Mouse (Mus musculus) limb, embryonic 10.5 days (tissue): ENCODE data around the gene Rhox3a. TPM values are rescaled to one million over a fixed set of nuclear protein-coding genes. Genes with fewer than 3 reads are reported as not detected.
"Not testable (repeated sequence)": the region's sequence is repeated elsewhere in the genome, so short reads cannot be mapped to it uniquely, and the experiment has no call there.

ENCODE experiments used
- DNase-seq: peaks from one replicate; pipeline ENCODE4 v3.0.0-alpha.2; 2017; ENCODE audit warnings: low spot score
- H3K27ac ChIP-seq: fragments of 300-500 bp; sonication (generic); 2 replicates; pipeline ENCODE4 v1.5.1; 2016; ENCODE audit warnings: mild to moderate bottlenecking
- H3K27me3 ChIP-seq: fragments of 300-500 bp; sonication (generic); 2 replicates; pipeline ENCODE4 v1.6.1; 2016; ENCODE audit warnings: low read depth, mild to moderate bottlenecking; ENCODE audit not compliant: poor library complexity, severe bottlenecking
- H3K36me3 ChIP-seq: fragments of 300-500 bp; sonication (generic); 2 replicates; pipeline ENCODE4 v1.6.1; 2016; ENCODE audit warnings: mild to moderate bottlenecking, moderate library complexity
- H3K4me1 ChIP-seq: fragments of 300-500 bp; sonication (generic); 2 replicates; pipeline ENCODE4 v1.6.1; 2016
- H3K4me3 ChIP-seq: fragments of 300-500 bp; sonication (generic); 2 replicates; pipeline ENCODE4 v1.5.1; 2016; ENCODE audit warnings: mild to moderate bottlenecking, moderate library complexity
- H3K9me3 ChIP-seq: fragments of 300-500 bp; sonication (generic); replicated peaks from 2 replicates; pipeline ENCODE4 v1.6.1; 2016; ENCODE audit warnings: mild to moderate bottlenecking
- WGBS: fragments of 180-500 bp; shearing (Covaris S2); methylation state at CpG from one replicate; pipeline ENCODE4 v1.1.7; 2016; 5-methylcytosine and 5-hydroxymethylcytosine counted together
- polyA plus RNA-seq: library from polyadenylated mRNA; unstranded; fragments of >200 nt; fragmentation: Nextera tagmentation; extraction: Ambion mirVana; gene quantifications from 2 replicates; pipeline ENCODE4 v1.2.1, GENCODE M21; 2016

The Rhox3a gene
- not detected in 2 replicates for polyA plus RNA-seq

DNA sequence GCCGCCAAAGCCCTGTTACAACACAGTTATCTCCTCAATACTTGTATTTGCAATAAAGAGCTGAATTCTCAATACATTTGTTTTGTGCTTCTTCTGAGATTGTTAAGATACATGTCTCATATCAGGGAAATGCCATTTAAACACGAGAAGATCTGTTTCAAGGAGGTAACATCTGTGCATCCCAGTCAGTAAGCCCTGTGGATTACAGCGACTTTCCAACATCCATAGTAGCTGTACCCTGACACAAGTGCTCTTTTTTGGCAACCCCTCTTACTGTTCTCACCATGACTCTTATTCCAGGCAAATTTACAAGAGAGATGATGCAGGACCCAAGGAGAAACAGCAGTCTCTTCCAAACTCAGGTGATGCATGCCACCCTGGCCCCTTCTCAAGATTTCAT is at the start of gene Rhox3a:
TSS of gene Rhox3a (plus strand) at position 301 of the 400 bp plus-strand sequence.
- not testable (repeated sequence) for H3K27me3 ChIP-seq, H3K27ac ChIP-seq, H3K9me3 ChIP-seq, DNase-seq, H3K4me3 ChIP-seq, H3K4me1 ChIP-seq, H3K36me3 ChIP-seq
- WGBS = 87% methylated on average over 1 of the region's 3 CpGs

GRCm38 (mm10) chrX:37210941-37211340 is 38.8 kb upstream of the Rhox3a start, which contains the start of gene Gm9:
Gm9 (minus strand) TSS chrX:37211041.
- Histone ChIP-seq H3K4me1 (no peaks in the 10 kb centered on the region), H3K36me3 (no peaks in the 10 kb centered on the region), H3K27ac (no peak within 1 kb of the TSS), H3K9me3 (no peaks in the 10 kb centered on the region), H3K27me3 (no peaks in the 10 kb centered on the region), H3K4me3 (no peak within 1 kb of the TSS)
- DNase-seq = no peak
- WGBS = 88% methylated on average over 10 of the region's 10 CpGs

- H3K9me3 ChIP-seq, H3K4me3 ChIP-seq, DNase-seq, H3K36me3 ChIP-seq, H3K27ac ChIP-seq, H3K27me3 ChIP-seq, H3K4me1 ChIP-seq: not testable (repeated sequence)
- 64% methylated on average over 1 of the region's 1 CpGs for WGBS
Observed at GRCm38 (mm10) chrX:37222158-37222557, 27.6 kb upstream of the Rhox3a start, which contains the start of gene Rhox1. Rhox1 (minus strand) TSS chrX:37222258.

DNA sequence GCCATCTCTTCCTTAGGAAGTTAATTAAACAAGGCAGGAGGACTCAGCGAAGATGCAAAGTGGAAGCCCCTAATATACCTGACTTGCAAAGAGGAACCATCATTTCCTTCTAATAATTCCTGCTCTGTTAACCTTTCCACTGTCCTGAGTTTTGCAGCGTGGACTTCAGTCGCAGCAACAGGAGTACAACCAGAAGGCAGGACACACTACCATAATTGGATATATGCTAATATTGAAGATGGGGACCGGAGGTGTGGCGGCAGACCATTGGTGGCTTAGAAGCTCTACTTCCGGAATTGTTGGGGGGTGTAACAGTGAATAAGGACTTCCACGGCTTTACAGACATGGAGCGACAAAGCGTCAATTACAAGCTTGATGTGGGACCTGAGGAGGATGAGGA is 5.0 kb upstream of the Rhox3a start, which contains the start of gene Rhox2a:
TSS of gene Rhox2a (plus strand) at position 301 of the 400 bp plus-strand sequence.
- not testable (repeated sequence) for H3K27me3 ChIP-seq, H3K36me3 ChIP-seq, H3K4me1 ChIP-seq, H3K4me3 ChIP-seq, DNase-seq, H3K27ac ChIP-seq, H3K9me3 ChIP-seq
- 100% methylated on average over 2 of the region's 9 CpGs for WGBS

GRCm38 (mm10) chrX:37265038-37265437 is 15.3 kb downstream of the Rhox3a start, which contains the start of gene Rhox4a:
Rhox4a (plus strand) TSS chrX:37265338.
- 97% methylated on average over 11 of the region's 19 CpGs for WGBS
- not testable (repeated sequence) for DNase-seq, H3K36me3 ChIP-seq, H3K4me3 ChIP-seq, H3K9me3 ChIP-seq, H3K4me1 ChIP-seq, H3K27me3 ChIP-seq, H3K27ac ChIP-seq

Other genes starting within 250 kb of the Rhox3a start
- 0.09 and 0.15 TPM in 2 replicates for gene Sowahd, start 201.1 kb upstream of the Rhox3a start, polyA plus RNA-seq
- gene Rpl39, start 164.5 kb upstream of the Rhox3a start, polyA plus RNA-seq = 429 and 521 TPM in 2 replicates
- 14.0 and 18.4 TPM in 2 replicates for gene Upf3b, start 139.6 kb upstream of the Rhox3a start, polyA plus RNA-seq
- gene Nkap, start 123.1 kb upstream of the Rhox3a start, polyA plus RNA-seq = 16.8 and 20.2 TPM in 2 replicates
- gene Akap14, start 81.1 kb upstream of the Rhox3a start, polyA plus RNA-seq = not detected in 2 replicates
- gene Ndufa1, start 58.8 kb upstream of the Rhox3a start, polyA plus RNA-seq = 329 and 348 TPM in 2 replicates
- gene Rnf113a1, start 58.7 kb upstream of the Rhox3a start, polyA plus RNA-seq = 9.4 and 11.4 TPM in 2 replicates
- gene Gm9, start 38.9 kb upstream of the Rhox3a start, polyA plus RNA-seq = not detected in 2 replicates
- not detected in 2 replicates for gene Rhox1, start 27.7 kb upstream of the Rhox3a start, polyA plus RNA-seq
- not detected in 2 replicates for gene Rhox2a, start 4.9 kb upstream of the Rhox3a start, polyA plus RNA-seq
- gene Rhox4a, start 15.4 kb downstream of the Rhox3a start, polyA plus RNA-seq = not detected in 2 replicates
- gene Rhox3a2, start 130.1 kb downstream of the Rhox3a start, polyA plus RNA-seq = not detected in 2 replicates
- gene Rhox4a2, start 140.9 kb downstream of the Rhox3a start, polyA plus RNA-seq = not detected in 2 replicates
- not detected in 2 replicates for gene Rhox2b, start 162.1 kb downstream of the Rhox3a start, polyA plus RNA-seq
- not detected in 2 replicates for gene Rhox4b, start 182.6 kb downstream of the Rhox3a start, polyA plus RNA-seq
- not detected in 2 replicates for gene Rhox2c, start 203.8 kb downstream of the Rhox3a start, polyA plus RNA-seq
- gene Rhox3c, start 208.7 kb downstream of the Rhox3a start, polyA plus RNA-seq = not detected in 2 replicates
- not detected in 2 replicates for gene Rhox4c, start 230.4 kb downstream of the Rhox3a start, polyA plus RNA-seq
- not detected in 2 replicates for gene Rhox2d, start 243.5 kb downstream of the Rhox3a start, polyA plus RNA-seq